Mouse (Mus musculus) ZHBTc4 (cell line): Measurements from ENCODE around the gene Gm48551.

Source experiments
- DNase-seq: peaks from one replicate; pipeline ENCODE4 v3.0.0-alpha.2; 2011; ENCODE audit warnings: low read depth, low spot score

Gm48551 gene

GRCm38 (mm10) chr10:81417227-81418215 lies 33.3 kb downstream of the Gm48551 start:
- no peak for DNase-seq

- DNase-seq, result no peak
Observed at GRCm38 (mm10) chr10:81418216-81419070, 34.2 kb downstream of the Gm48551 start.

DNA sequence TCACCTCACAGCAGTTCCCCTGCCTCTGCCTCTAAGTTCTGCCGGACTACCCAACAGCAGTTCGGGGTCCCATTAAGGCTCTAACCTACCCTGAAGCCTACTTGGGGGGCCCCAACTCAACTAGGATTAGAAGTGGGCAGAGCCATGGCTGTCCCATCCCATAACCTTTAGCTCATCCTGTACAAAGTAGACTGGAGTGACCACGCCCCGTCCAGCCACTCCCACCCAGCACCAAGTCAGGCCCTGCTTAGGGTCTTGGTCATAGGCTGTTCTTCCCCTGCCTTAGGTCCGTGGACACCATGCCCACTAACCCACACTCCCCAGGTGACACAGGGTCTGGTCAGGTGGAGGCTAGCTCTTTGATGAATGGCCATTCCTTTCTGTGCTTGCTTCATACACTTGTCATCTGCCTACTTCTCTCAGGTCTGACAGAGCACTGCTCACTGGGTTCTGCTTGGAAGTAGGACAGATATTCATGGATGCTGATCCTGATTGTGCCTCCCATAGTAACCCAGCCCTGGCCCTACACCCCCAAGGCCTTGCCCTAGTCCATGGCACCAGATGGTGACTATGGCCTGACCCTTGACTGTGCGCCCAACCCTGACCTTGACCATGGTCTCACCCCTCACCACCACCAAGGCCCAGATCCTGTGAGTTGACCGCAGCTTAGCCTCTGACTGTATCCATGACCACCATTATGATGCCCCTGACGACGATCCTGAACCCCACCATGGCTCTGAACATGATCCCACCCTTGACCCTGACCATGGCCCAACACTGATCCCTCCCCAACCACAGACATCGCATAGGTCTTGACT lies 35.1 kb downstream of the Gm48551 start:
- DNase-seq, result no peak

- peak; percentile 65 for DNase-seq
Observed at GRCm38 (mm10) chr10:81420191-81420767, 36.0 kb downstream of the Gm48551 start.

GRCm38 (mm10) chr10:81421041-81421796 lies 37.0 kb downstream of the Gm48551 start:
- no peak for DNase-seq

DNA sequence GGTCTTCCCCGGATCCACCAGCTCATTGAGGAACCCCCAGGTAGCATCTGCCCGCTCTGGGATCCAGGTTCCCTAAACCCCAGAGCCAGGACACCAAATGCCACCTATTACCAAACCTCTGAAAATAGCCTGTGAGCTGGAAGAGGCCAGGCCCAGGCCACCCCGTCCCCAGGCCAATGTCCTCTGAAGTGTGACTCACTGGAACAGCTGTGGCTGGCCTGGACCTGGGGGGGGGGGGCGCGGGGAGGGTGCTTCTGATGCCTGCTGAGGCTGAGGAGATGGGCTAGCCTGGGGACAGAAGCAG lies 37.5 kb downstream of the Gm48551 start:
- DNase-seq, result no peak

- DNase-seq, result no peak
Observed at GRCm38 (mm10) chr10:81422191-81422590, 37.9 kb downstream of the Gm48551 start.

- no peak for DNase-seq
Observed at GRCm38 (mm10) chr10:81422661-81423217, 38.5 kb downstream of the Gm48551 start.

- no peak for DNase-seq
Observed at GRCm38 (mm10) chr10:81423476-81424245, 39.4 kb downstream of the Gm48551 start.

GRCm38 (mm10) chr10:81424246-81425051 lies 40.2 kb downstream of the Gm48551 start:
- peak; percentile 34 for DNase-seq

GRCm38 (mm10) chr10:81425236-81425850 lies 41.1 kb downstream of the Gm48551 start:
- DNase-seq, result no peak

- DNase-seq, result no peak
Observed at GRCm38 (mm10) chr10:81426081-81426671, 41.9 kb downstream of the Gm48551 start.

- DNase-seq, result peak; percentile 44
Observed at GRCm38 (mm10) chr10:81426897-81427296, 42.6 kb downstream of the Gm48551 start.

GRCm38 (mm10) chr10:81427327-81427726 lies 43.1 kb downstream of the Gm48551 start:
- DNase-seq, result no peak

DNA sequence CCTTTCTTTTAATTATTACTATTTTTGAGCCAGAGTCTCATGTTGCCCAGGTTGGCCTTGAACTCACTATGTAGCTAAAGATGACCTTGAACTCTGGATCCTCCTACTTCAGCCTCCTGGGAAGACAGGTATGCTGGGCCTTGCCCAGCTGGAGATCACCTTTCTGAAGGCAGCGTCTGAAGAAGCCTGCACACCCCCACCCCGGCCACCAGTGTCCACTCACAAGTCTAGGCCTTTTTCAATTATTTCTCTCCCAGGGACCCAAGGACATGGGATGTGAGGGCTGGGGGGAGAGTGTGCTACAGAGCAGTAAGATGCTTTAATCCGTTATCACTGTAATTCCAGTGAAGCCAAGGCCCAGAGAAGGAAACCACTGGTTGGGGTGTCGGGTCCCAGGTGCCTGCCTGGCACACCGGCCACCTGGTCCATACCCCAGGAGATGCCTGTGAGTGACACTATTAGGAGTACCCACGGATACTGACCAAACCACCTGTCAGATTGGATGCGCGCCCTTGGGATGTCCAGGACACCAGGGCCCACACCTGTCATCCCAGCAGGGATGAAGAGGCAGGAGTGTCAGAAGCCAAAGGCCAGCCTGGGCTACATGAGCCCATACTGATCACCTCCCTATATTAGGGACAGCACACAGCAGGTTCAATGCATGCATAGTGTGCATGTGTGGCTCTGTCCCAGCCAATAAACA lies 43.7 kb downstream of the Gm48551 start:
- no peak for DNase-seq

DNA sequence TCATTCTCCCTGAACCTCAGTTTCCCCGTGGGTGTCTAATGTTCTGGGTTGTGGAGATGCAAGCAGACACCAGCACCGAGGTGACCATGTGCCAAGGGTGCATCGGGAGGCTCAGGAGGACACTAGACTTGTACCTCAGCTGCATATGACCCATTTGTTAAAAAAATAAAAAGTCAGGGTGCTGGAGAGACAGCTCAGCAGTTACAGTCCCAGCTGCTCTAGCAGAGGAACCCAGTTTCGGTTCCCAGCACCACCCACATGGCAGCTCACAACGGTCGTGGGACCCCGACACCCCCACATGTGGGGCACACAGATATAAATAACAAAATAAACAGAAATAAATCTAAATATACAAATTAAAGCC lies 44.2 kb downstream of the Gm48551 start:
- DNase-seq, result no peak

DNA sequence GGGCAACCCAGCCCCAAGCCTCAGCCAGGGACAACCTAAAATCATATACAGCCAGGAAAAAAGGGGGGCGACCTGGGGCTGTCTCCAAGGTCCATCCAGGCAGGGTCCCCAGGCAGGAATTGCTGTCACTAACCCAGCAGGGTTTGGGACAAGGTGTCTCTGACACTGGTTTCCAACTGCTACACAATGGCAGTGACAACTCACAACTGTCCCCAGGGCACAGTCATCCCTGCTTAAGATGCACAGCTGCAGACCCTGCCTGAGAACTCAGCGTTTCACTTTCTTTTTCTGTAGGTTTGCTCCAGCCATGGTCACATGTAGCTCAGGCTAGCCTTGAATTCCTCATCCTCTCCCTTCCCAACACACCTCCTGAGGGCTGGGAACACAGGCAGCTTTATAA lies 44.8 kb downstream of the Gm48551 start:
- DNase-seq, result no peak
